Mouse (Mus musculus): ENCODE results near the gene Dpp7.

Gene Dpp7

GRCm38 (mm10) chr2:25365091-25365761 is 9.1 kb upstream of the Dpp7 start, which contains the start of gene Uap1l1:
Gene Uap1l1 (minus strand): TSS chr2:25365682.
- no peak for DNase-seq (ENCODE audit: low read depth)

GRCm38 (mm10) chr2:25364761-25365090 is 8.6 kb upstream of the Dpp7 start:
- no peak for DNase-seq (ENCODE audit: low read depth)

- DNase-seq (ENCODE audit: low read depth): no peak
These were observed 8.2 kb upstream of the Dpp7 start for GRCm38 (mm10) chr2:25364313-25364712.

- no peak for DNase-seq (ENCODE audit: low read depth)
These were observed 7.5 kb upstream of the Dpp7 start for GRCm38 (mm10) chr2:25363478-25364178.

- DNase-seq (ENCODE audit: low read depth): no peak
These were observed 3.7 kb upstream of the Dpp7 start for GRCm38 (mm10) chr2:25359848-25360247.

GRCm38 (mm10) chr2:25355419-25356066 is 616 bp downstream of the Dpp7 start:
- no peak for DNase-seq (ENCODE audit: low read depth)

GRCm38 (mm10) chr2:25354211-25354610 is 1.9 kb downstream of the Dpp7 start:
- DNase-seq (ENCODE audit: low read depth): no peak

- no peak for DNase-seq (ENCODE audit: low read depth)
These were observed 5.5 kb downstream of the Dpp7 start for GRCm38 (mm10) chr2:25350701-25351100.

- no peak for DNase-seq (ENCODE audit: low read depth)
These were observed 6.7 kb downstream of the Dpp7 start for GRCm38 (mm10) chr2:25349499-25349898.

GRCm38 (mm10) chr2:25348162-25348561 is 8.0 kb downstream of the Dpp7 start:
- no peak for DNase-seq (ENCODE audit: low read depth)

GRCm38 (mm10) chr2:25338303-25338702 is 17.9 kb downstream of the Dpp7 start:
- DNase-seq (ENCODE audit: low read depth): no peak

- no peak for DNase-seq (ENCODE audit: low read depth)
These were observed 22.6 kb downstream of the Dpp7 start for GRCm38 (mm10) chr2:25333569-25333968.

GRCm38 (mm10) chr2:25332286-25333160 is 23.6 kb downstream of the Dpp7 start, which contains the start of gene Man1b1:
Gene Man1b1 (plus strand): TSS chr2:25332338.
- peak; percentile 100 for DNase-seq (ENCODE audit: low read depth)

GRCm38 (mm10) chr2:25331470-25331869 is 24.7 kb downstream of the Dpp7 start:
- no peak for DNase-seq (ENCODE audit: low read depth)

- peak; percentile 50 for DNase-seq (ENCODE audit: low read depth)
These were observed 27.7 kb downstream of the Dpp7 start for GRCm38 (mm10) chr2:25328440-25328839.

- DNase-seq (ENCODE audit: low read depth): no peak
These were observed 30.1 kb downstream of the Dpp7 start for GRCm38 (mm10) chr2:25326036-25326435.

GRCm38 (mm10) chr2:25320084-25320483 is 36.1 kb downstream of the Dpp7 start:
- DNase-seq (ENCODE audit: low read depth): no peak

GRCm38 (mm10) chr2:25318971-25319773 is 37.0 kb downstream of the Dpp7 start, which contains the start of gene Grin1:
Gene Grin1 (minus strand): TSS chr2:25319187.
- DNase-seq (ENCODE audit: low read depth): peak; percentile 55

- no peak for DNase-seq (ENCODE audit: low read depth)
These were observed 37.8 kb downstream of the Dpp7 start for GRCm38 (mm10) chr2:25318119-25318966.

- no peak for DNase-seq (ENCODE audit: low read depth)
These were observed 44.7 kb downstream of the Dpp7 start for GRCm38 (mm10) chr2:25311491-25311891.

Measured in c-Kit-positive CD71-positive TER-119-negative erythroid progenitor cells, embryonic 14.5 days (primary cell).